In the genomic region with DNA sequence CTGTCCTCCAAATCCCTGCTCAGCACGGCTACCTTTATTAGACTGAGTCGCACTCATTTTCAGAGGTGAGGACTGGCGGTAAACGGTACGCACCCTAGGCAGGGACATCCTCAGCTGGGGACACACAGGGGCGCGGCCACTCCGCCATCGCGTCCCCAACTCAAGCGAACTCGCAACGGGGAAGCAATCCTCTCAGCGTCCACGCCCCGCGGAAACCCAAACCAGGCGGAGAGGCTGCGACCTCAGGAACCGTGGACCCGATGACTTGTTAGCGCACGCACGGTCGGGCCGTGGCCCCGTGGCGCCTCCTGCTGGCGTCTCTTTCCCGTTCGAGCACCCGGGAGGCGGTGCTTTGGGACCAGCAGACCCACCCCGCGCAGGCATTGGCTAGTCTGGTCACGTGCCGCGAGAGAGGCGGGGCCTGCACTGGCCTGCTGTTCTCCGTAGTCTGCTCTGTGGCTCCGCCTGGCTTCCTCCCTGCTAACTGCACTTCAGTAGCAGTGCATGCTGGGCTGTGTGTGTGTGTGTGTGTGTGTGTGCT, we compare ENCODE assay signal across 8 mouse cellular contexts. TPM values are rescaled to one million over a fixed set of nuclear protein-coding genes. Genes with fewer than 3 reads are reported as not detected.
DNase-seq lines count a peak whose midpoint lies in the region; ATAC-seq and TF ChIP-seq lines count a peak whose summit lies in the region.

No protein-coding gene starts in this region.

- peak overlapping the region; percentile 83 for H3K4me3 ChIP-seq in erythroblast, embryonic 14.5 days (replicated peaks)
- peak overlapping the region; percentile 66 for H3K4me3 ChIP-seq in heart, embryonic 13.5 days
- H3K4me3 ChIP-seq in liver, embryonic 12.5 days, result peak overlapping the region; percentile 67
- peak overlapping the region; percentile 57 for H3K4me3 ChIP-seq in stomach, embryonic 15.5 days (replicated peaks)

- peak overlapping the region; percentile 85 for H3K4me2 ChIP-seq in heart, embryonic 13.5 days
- H3K4me2 ChIP-seq in liver, embryonic 12.5 days, result peak overlapping the region; percentile 86
- peak overlapping the region; percentile 72 for H3K4me2 ChIP-seq in stomach, embryonic 15.5 days

- H3K9ac ChIP-seq in heart, embryonic 13.5 days, result peak overlapping the region; percentile 82
- peak overlapping the region; percentile 72 for H3K9ac ChIP-seq in liver, embryonic 12.5 days
- H3K9ac ChIP-seq in stomach, embryonic 15.5 days, result peak overlapping the region; percentile 37; the same call in 1 of the 2 replicates

- peak; percentile 73 for TF ChIP-seq CTCF in brain, embryonic 14.5 days (IDR thresholded peaks at IDR 0.05; ENCODE audit: borderline replicate concordance, extremely low read depth, insufficient read depth, insufficient read length)

- H3K27me3 ChIP-seq in erythroblast, embryonic 14.5 days (ENCODE audit: control insufficient read depth), result no peaks in the 10 kb centered on the region
- H3K27me3 ChIP-seq in heart, embryonic 13.5 days (replicated peaks), result no peaks in the 10 kb centered on the region
- H3K27me3 ChIP-seq in liver, embryonic 12.5 days (replicated peaks), result no peaks in the 10 kb centered on the region
- H3K27me3 ChIP-seq in stomach, embryonic 15.5 days (replicated peaks), result no peaks in the 10 kb centered on the region

- H3K4me1 ChIP-seq in erythroblast, embryonic 14.5 days (ENCODE audit: control insufficient read depth), result peaks cover 42% of the 10 kb centered on the region
- H3K4me1 ChIP-seq in heart, embryonic 13.5 days, result peaks cover 19% of the 10 kb centered on the region
- peaks cover 46% of the 10 kb centered on the region for H3K4me1 ChIP-seq in liver, embryonic 12.5 days
- no peaks in the 10 kb centered on the region; the same call in 1 of the 2 replicates for H3K4me1 ChIP-seq in stomach, embryonic 15.5 days

- ATAC-seq in heart, embryonic 13.5 days (ENCODE audit: extremely low read depth, insufficient number of reproducible peaks, low FRiP score, low TSS enrichment), result peak; percentile 99
- ATAC-seq in liver, embryonic 12.5 days, result peak; percentile 97
- ATAC-seq in stomach, embryonic 15.5 days (ENCODE audit: insufficient read depth, low FRiP score, low read depth), result peak; percentile 99

- peak; percentile 53; the same call in 1 of the 2 replicates for TF ChIP-seq POLR2A in brain, embryonic 14.5 days (IDR thresholded peaks at IDR 0.05; ENCODE audit: borderline replicate concordance, extremely low read depth, insufficient read depth, insufficient read length, poor library complexity, severe bottlenecking)

- H3K36me3 ChIP-seq in erythroblast, embryonic 14.5 days (ENCODE audit: control insufficient read depth), result no peaks in the 10 kb centered on the region
- no peaks in the 10 kb centered on the region for H3K36me3 ChIP-seq in heart, embryonic 13.5 days
- H3K36me3 ChIP-seq in liver, embryonic 12.5 days, result no peaks in the 10 kb centered on the region
- no peaks in the 10 kb centered on the region for H3K36me3 ChIP-seq in stomach, embryonic 15.5 days

- H3K27ac ChIP-seq in heart, embryonic 13.5 days (replicated peaks), result no peak overlapping the region
- H3K27ac ChIP-seq in liver, embryonic 12.5 days, result peak overlapping the region; percentile 71; the same call in 1 of the 2 replicates
- H3K27ac ChIP-seq in stomach, embryonic 15.5 days, result peak overlapping the region; percentile 10; the same call in 1 of the 2 replicates

- peak; percentile 100 for DNase-seq in B cell, adult 2 months
- DNase-seq in brain, embryonic 14.5 days (ENCODE audit: low read depth), result peak; percentile 98
- peak; percentile 100 for DNase-seq in kidney, postnatal 10 days
- peak; percentile 98 to 99 for DNase-seq in natural killer cell, adult 2 months (ENCODE audit: low spot score in 2 of 2)

- H3K9me3 ChIP-seq in erythroblast, embryonic 14.5 days (ENCODE audit: control insufficient read depth, low read length), result no peaks in the 10 kb centered on the region
- no peaks in the 10 kb centered on the region for H3K9me3 ChIP-seq in heart, embryonic 13.5 days
- H3K9me3 ChIP-seq in liver, embryonic 12.5 days (replicated peaks), result no peaks in the 10 kb centered on the region
- no peaks in the 10 kb centered on the region for H3K9me3 ChIP-seq in stomach, embryonic 15.5 days

- 1% methylated on average over 41 of the region's 41 CpGs for WGBS in heart, embryonic 13.5 days
- WGBS in liver, embryonic 12.5 days (ENCODE audit: insufficient replicate concordance), result under 1% methylated on average over 41 of the region's 41 CpGs
- under 1% methylated on average over 41 of the region's 41 CpGs for WGBS in stomach, embryonic 15.5 days

RNA-seq across cellular contexts. Expression of gene Yy1, which starts 35.0 kb away (rescaled TPM):
- polyA plus RNA-seq in brain, embryonic 14.5 days (2012; rRNA removed), result 26.5 and 33.6 TPM in 2 replicates
- polyA plus RNA-seq in erythroblast, embryonic 14.5 days (2012), result 3.0 and 3.3 TPM in 2 replicates
- 9.8 and 11.7 TPM in 2 replicates for polyA plus RNA-seq in heart, embryonic 13.5 days (2015; fragmentation: Nextera tagmentation; extraction: Ambion mirVana)
- polyA plus RNA-seq in liver, embryonic 12.5 days (2016; fragmentation: Nextera tagmentation; extraction: Ambion mirVana), result 13.1 and 14.6 TPM in 2 replicates
- 17.0 and 17.9 TPM in 2 replicates for polyA plus RNA-seq in stomach, embryonic 15.5 days (2015; fragmentation: Nextera tagmentation; extraction: Ambion mirVana)

RNA-seq across cellular contexts. Expression of gene Degs2, which starts 55.7 kb away (rescaled TPM):
- polyA plus RNA-seq in brain, embryonic 14.5 days (2012; rRNA removed), result 0.05 TPM in 1 of 2 replicates, not detected in the other
- polyA plus RNA-seq in erythroblast, embryonic 14.5 days (2012), result 0.04 TPM in 1 of 2 replicates, not detected in the other
- 0.41 and 1.3 TPM in 2 replicates for polyA plus RNA-seq in heart, embryonic 13.5 days (2015; fragmentation: Nextera tagmentation; extraction: Ambion mirVana)
- polyA plus RNA-seq in liver, embryonic 12.5 days (2016; fragmentation: Nextera tagmentation; extraction: Ambion mirVana), result 0.15 and 0.42 TPM in 2 replicates
- 35.2 and 37.4 TPM in 2 replicates for polyA plus RNA-seq in stomach, embryonic 15.5 days (2015; fragmentation: Nextera tagmentation; extraction: Ambion mirVana)

Comparison
In these comparisons a context has a peak if more than half of its experiments do, and no peak if none do; other contexts are left out.
1. RNA of gene Degs2, which starts 55.7 kb away (polyA plus RNA-seq): 35.2 to 37.4 TPM in stomach, embryonic 15.5 days; 0.41 to 1.3 TPM in heart, embryonic 13.5 days, 0.15 to 0.42 TPM in liver, embryonic 12.5 days, 0.05 TPM in brain, embryonic 14.5 days and 0.04 TPM in erythroblast, embryonic 14.5 days; every median in the first group is over 10 times any median in the second.
2. Peak in every context shown above with its lines, with median percentiles within 50 percentile points of each other: DNase-seq, H3K4me3 ChIP-seq, ATAC-seq, H3K4me2 ChIP-seq and H3K9ac ChIP-seq.